Mouse (Mus musculus) midbrain, embryonic 11.5 days (tissue): ENCODE results near the gene Zbtb34. TPM values are rescaled to one million over a fixed set of nuclear protein-coding genes. Genes with fewer than 3 reads are reported as not detected.

Source experiments
- ATAC-seq: fragments of 200-750 bp; cut with Nextera tagmentation; 2 replicates; pipeline ENCODE4 v1.8.0; 2017; ENCODE audit warnings: moderate TSS enrichment, moderate library complexity; ENCODE audit not compliant: low FRiP score
- DNase-seq: peaks from one replicate; pipeline ENCODE4 v3.0.0; 2015; ENCODE audit warnings: low spot score; ENCODE audit errors: missing footprints
- H3K27ac ChIP-seq: fragments of 300-500 bp; sonication (generic); 2 replicates; pipeline ENCODE4 v1.5.1; 2014; ENCODE audit warnings: low read depth, low read length
- H3K27me3 ChIP-seq: fragments of 300-500 bp; sonication (generic); 2 replicates; pipeline ENCODE4 v1.6.1; 2014; ENCODE audit warnings: mild to moderate bottlenecking, low read length, moderate library complexity, mixed read lengths; ENCODE audit not compliant: control insufficient read depth, insufficient read depth
- H3K36me3 ChIP-seq: fragments of 300-500 bp; sonication (generic); 2 replicates; pipeline ENCODE4 v1.6.1; 2014; ENCODE audit warnings: mild to moderate bottlenecking, low read length, moderate library complexity, mixed read lengths; ENCODE audit not compliant: control insufficient read depth, insufficient read depth
- H3K4me1 ChIP-seq: fragments of 300-500 bp; sonication (generic); 2 replicates; pipeline ENCODE4 v1.6.1; 2014; ENCODE audit warnings: low read length; ENCODE audit not compliant: control insufficient read depth, insufficient read depth
- H3K4me2 ChIP-seq: fragments of 300-500 bp; sonication (generic); 2 replicates; pipeline ENCODE4 v1.6.1; 2014; ENCODE audit warnings: mild to moderate bottlenecking, moderate library complexity
- H3K4me3 ChIP-seq: fragments of 300-500 bp; sonication (generic); 2 replicates; pipeline ENCODE4 v1.5.1; 2014; ENCODE audit warnings: low read depth, low read length
- H3K9ac ChIP-seq: fragments of 300-500 bp; sonication (generic); 2 replicates; pipeline ENCODE4 v1.6.1; 2014; ENCODE audit warnings: low read length
- H3K9me3 ChIP-seq: fragments of 300-500 bp; sonication (generic); 2 replicates; pipeline ENCODE4 v1.6.1; 2016; ENCODE audit warnings: low read length; ENCODE audit not compliant: control insufficient read depth
- WGBS: fragments of 180-500 bp; shearing (Covaris S2); extraction: QIAGEN DNeasy Blood & Tissue Kit; methylation state at CpG from one replicate; pipeline ENCODE4 v1.1.7; 2014; 5-methylcytosine and 5-hydroxymethylcytosine counted together
- microRNA-seq: library from miRNA; unstranded; fragments of <30 nt; microRNA quantifications from one replicate; pipeline ENCODE4, GENCODE M21; 2017
- polyA plus RNA-seq: library from polyadenylated mRNA; unstranded; fragments of >200 nt; fragmentation: Nextera tagmentation; extraction: Ambion mirVana; gene quantifications from 2 replicates; pipeline ENCODE4 v1.2.1, GENCODE M21; 2014

Zbtb34 gene
- polyA plus RNA-seq, 1 experiment from 2014 or later: 8.0 TPM

- no peaks in the 10 kb centered on the region for H3K27me3 ChIP-seq
- H3K27ac ChIP-seq: no peak overlapping the region
- H3K36me3 ChIP-seq: no peaks in the 10 kb centered on the region
- DNase-seq: peak; percentile 44
- no peak for ATAC-seq
- no peak overlapping the region for H3K4me3 ChIP-seq
- no peaks in the 10 kb centered on the region for H3K4me1 ChIP-seq
- 84% methylated on average over 7 of the region's 7 CpGs for whole genome bisulfite sequencing
- no peak overlapping the region for H3K9ac ChIP-seq
- H3K9me3 ChIP-seq: no peaks in the 10 kb centered on the region
- H3K4me2 ChIP-seq: no peak overlapping the region
Measured at GRCm38 (mm10) chr2:33357250-33357838, 73.8 kb downstream of the Zbtb34 start.

Small RNA genes lying within 50 kb of the gene (microRNA-seq; reads per million reads assigned to microRNA genes)
- not detected for gene Gm25998

Other genes starting within 250 kb of the Zbtb34 start
- 17.0 and 18.8 TPM in 2 replicates for gene Angptl2, start 215.3 kb downstream of the Zbtb34 start, polyA plus RNA-seq
- gene Ralgps1, start 59.8 kb downstream of the Zbtb34 start, polyA plus RNA-seq: 13.5 and 13.8 TPM in 2 replicates
- 23.9 and 26.1 TPM in 2 replicates for gene Zbtb43, start 37.2 kb upstream of the Zbtb34 start, polyA plus RNA-seq
- gene Lmx1b, start 209.2 kb upstream of the Zbtb34 start, polyA plus RNA-seq: 2.0 and 2.2 TPM in 2 replicates